Comparison of ENCODE assay signal across 9 mouse cellular contexts in the genomic region with DNA sequence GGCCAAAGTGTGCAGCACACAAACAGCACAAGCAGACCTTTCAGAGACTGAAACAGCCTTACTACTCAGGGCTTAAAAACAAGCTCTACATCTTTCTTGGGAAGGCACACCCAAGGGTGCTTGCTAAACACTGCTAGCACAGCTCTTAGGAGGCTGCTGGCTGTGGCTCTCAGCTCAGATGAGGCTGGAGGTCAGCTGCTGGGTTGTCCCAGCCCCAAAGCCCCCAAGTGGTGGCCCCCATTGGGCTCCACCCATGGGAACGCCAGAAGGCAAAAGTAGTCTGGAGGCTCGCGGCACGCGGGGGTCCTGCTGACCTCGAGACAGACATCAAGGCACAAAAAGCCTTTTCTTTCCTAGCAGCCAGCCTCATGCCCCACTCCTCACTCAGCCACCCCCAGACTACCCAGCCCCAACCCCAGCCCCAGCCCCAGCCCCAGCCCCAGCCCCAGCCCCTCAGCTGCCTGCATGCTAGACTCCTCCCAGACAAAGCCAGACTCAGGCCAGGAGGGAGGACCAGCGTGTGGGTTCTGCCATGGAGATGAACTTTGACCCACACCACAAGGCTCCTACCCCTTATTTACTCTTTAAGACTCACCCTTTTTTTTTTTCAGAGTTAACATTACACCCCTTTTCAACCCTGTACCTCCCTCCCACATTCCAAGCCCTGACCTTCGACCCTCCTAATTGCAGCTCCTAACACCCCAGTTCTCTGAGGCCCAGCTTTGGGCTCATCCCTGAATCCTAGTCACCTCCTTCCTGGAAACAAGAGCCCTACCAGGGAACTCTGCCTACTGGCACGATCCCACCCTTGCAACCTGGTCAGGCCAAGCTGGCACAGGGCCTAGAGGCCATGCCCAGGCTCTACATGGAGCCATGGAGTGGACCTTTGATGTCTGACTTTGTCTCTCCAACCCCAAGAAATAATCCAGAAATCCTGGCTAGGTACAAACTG. TPM values are rescaled to one million over a fixed set of nuclear protein-coding genes. Genes with fewer than 3 reads are reported as not detected.
A peak's percentile ranks its signal among the peaks of the same experiment; 100 is the strongest.
DNase-seq lines count a peak whose midpoint lies in the region; ATAC-seq and TF ChIP-seq lines count a peak whose summit lies in the region.
"Had no signal": no experiment of that assay in that cellular context is flagged by ENCODE, and none has a peak within 500 bp of the region (broad histone marks: within the 10 kb centered on the region; RNA-seq: fewer than 3 reads in every experiment).

No protein-coding gene starts in this region.

- no peaks in the 10 kb centered on the region for H3K9me3 ChIP-seq in embryonic facial prominence, embryonic 12.5 days
- H3K9me3 ChIP-seq in midbrain, embryonic 14.5 days (ENCODE audit: control insufficient read depth, low read length), result no peaks in the 10 kb centered on the region

- DNase-seq in lung, adult 2 months, result peak; percentile 30
- DNase-seq in lung, postnatal 10 days, result no peak
- DNase-seq in kidney, adult 8-10 months, result peak; percentile 85 to 88
- no peak for DNase-seq in midbrain, embryonic 14.5 days
- no peak for DNase-seq in left cerebral cortex, postnatal 25 days (ENCODE audit: low spot score in 2 of 2)

- no peak overlapping the region for H3K4me2 ChIP-seq in embryonic facial prominence, embryonic 12.5 days (replicated peaks)
- no peak overlapping the region for H3K4me2 ChIP-seq in midbrain, embryonic 14.5 days (ENCODE audit: low read length)

- H3K9ac ChIP-seq in embryonic facial prominence, embryonic 12.5 days, result no peak overlapping the region
- H3K9ac ChIP-seq in midbrain, embryonic 14.5 days (replicated peaks; ENCODE audit: low read length), result no peak overlapping the region

- TF ChIP-seq POLR2A in lung, adult 2 months (IDR thresholded peaks at IDR 0.05; ENCODE audit: borderline replicate concordance, extremely low read depth, low read depth, low read length), result no peak

- ATAC-seq in embryonic facial prominence, embryonic 12.5 days (ENCODE audit: insufficient number of reproducible peaks, insufficient read depth, low FRiP score, low TSS enrichment), result no peak
- ATAC-seq in midbrain, embryonic 14.5 days (ENCODE audit: low FRiP score, low TSS enrichment), result no peak
- ATAC-seq in megakaryocyte-erythroid progenitor cell, adult 5-6 weeks (replicated peaks; ENCODE audit: low FRiP score, low TSS enrichment, poor library complexity, severe bottlenecking), result no peak
- ATAC-seq in activated CD4-positive, CD25-positive, alpha-beta regulatory T cell, adult 4 months, result no peak

- H3K4me3 ChIP-seq in lung, adult 2 months (replicated peaks; ENCODE audit: extremely low read depth, low read depth, low read length), result no peak overlapping the region
- H3K4me3 ChIP-seq in embryonic facial prominence, embryonic 12.5 days, result no peak overlapping the region
- H3K4me3 ChIP-seq in midbrain, embryonic 14.5 days (replicated peaks; ENCODE audit: low read depth, low read length), result no peak overlapping the region

- H3K36me3 ChIP-seq in embryonic facial prominence, embryonic 12.5 days, result peaks cover 50% of the 10 kb centered on the region
- H3K36me3 ChIP-seq in midbrain, embryonic 14.5 days (ENCODE audit: control insufficient read depth, insufficient read depth, low read length), result peaks cover 58% of the 10 kb centered on the region

- intact Hi-C loops in left cerebral cortex, postnatal 25 days (cut with DNase I), result no loop called here

- H3K27me3 ChIP-seq in embryonic facial prominence, embryonic 12.5 days, result no peaks in the 10 kb centered on the region
- no peaks in the 10 kb centered on the region for H3K27me3 ChIP-seq in midbrain, embryonic 14.5 days (ENCODE audit: control insufficient read depth, insufficient read depth, low read length)

- WGBS in lung, adult 2 months, result 50% methylated on average over 9 of the region's 9 CpGs
- WGBS in embryonic facial prominence, embryonic 12.5 days, result 19% methylated on average over 9 of the region's 9 CpGs
- 13% methylated on average over 9 of the region's 9 CpGs for WGBS in midbrain, embryonic 14.5 days

- H3K4me1 ChIP-seq in lung, adult 2 months (ENCODE audit: control insufficient read depth, insufficient read depth, low read length), result peaks cover 43% of the 10 kb centered on the region
- peaks cover 67% of the 10 kb centered on the region for H3K4me1 ChIP-seq in embryonic facial prominence, embryonic 12.5 days
- H3K4me1 ChIP-seq in midbrain, embryonic 14.5 days (ENCODE audit: control insufficient read depth, insufficient read depth, low read length), result peaks cover 38% of the 10 kb centered on the region

- no peak for TF ChIP-seq CTCF in lung, adult 2 months (IDR thresholded peaks at IDR 0.05; ENCODE audit: insufficient read depth, low read length)

- H3K27ac ChIP-seq in embryonic facial prominence, embryonic 12.5 days, result peak overlapping the region; percentile 9; the same call in 1 of the 2 replicates
- peak overlapping the region; percentile 13; the same call in 1 of the 2 replicates for H3K27ac ChIP-seq in midbrain, embryonic 14.5 days (replicated peaks; ENCODE audit: low read depth, low read length)

RNA-seq across cellular contexts. Expression of gene 4930404H24Rik, which starts 57.4 kb away (rescaled TPM):
- polyA plus RNA-seq in lung, adult 2 months (2012; rRNA removed), result not detected in 2 replicates
- not detected in 2 replicates for polyA plus RNA-seq in embryonic facial prominence, embryonic 12.5 days (2016; fragmentation: Nextera tagmentation; extraction: Ambion mirVana)
- not detected in 2 replicates for polyA plus RNA-seq in midbrain, embryonic 14.5 days (2014; fragmentation: Nextera tagmentation; extraction: Ambion mirVana)
- not detected for total RNA-seq in left cerebral cortex, postnatal 25 days (2021)
- total RNA-seq in megakaryocyte-erythroid progenitor cell, adult 5-6 weeks (2014; fragmentation: Nextera tagmentation), result not detected in 2 replicates
- total RNA-seq in megakaryocyte-erythroid progenitor cell, adult 5-6 weeks (2017), result not detected in 2 replicates
- polyA plus RNA-seq in activated CD4-positive, CD25-positive, alpha-beta regulatory T cell, adult 4 months (2017; shearing (Covaris generic)), result not detected
- polyA plus RNA-seq: heart, embryonic 14.5 days had no signal

Comparison
In these comparisons a context has a peak if more than half of its experiments do, and no peak if none do; other contexts are left out.
1. DNase-seq: peak in lung, adult 2 months (single experiment) and kidney, adult 8-10 months (2 of 2); none in lung, postnatal 10 days (single experiment), midbrain, embryonic 14.5 days (single experiment) and left cerebral cortex, postnatal 25 days (0 of 2).